Comparison of ENCODE assay signal across 23 mouse cellular contexts in genomic region chr13:89371253-89371652, GRCm38 (mm10).
"Had no signal": no experiment of that assay in that cellular context is flagged by ENCODE, and none has a peak within 500 bp of the region (broad histone marks: within the 10 kb centered on the region; RNA-seq: fewer than 3 reads in every experiment).

No protein-coding gene starts in this region.

- H3K4me1 ChIP-seq: heart, embryonic 13.5 days; heart, embryonic 15.5 days; hindbrain, embryonic 15.5 days; kidney, embryonic 15.5 days; limb, embryonic 13.5 days; limb, embryonic 15.5 days had no signal

- DNase-seq: forebrain, postnatal 0 days; gastrocnemius, postnatal 14 days; gastrocnemius, postnatal 36 days; heart, adult 11 months; heart, adult 2 months; heart, postnatal 14 days; heart, postnatal 36 days; kidney, adult 11 months; kidney, adult 2 months; kidney, adult 9 months; kidney, postnatal 14 days; kidney, postnatal 36 days; left cerebral cortex, postnatal 4 days had no signal

- H3K27ac ChIP-seq: forebrain, embryonic 15.5 days; heart, adult 2 months; heart, embryonic 13.5 days; heart, embryonic 15.5 days; hindbrain, embryonic 15.5 days; kidney, embryonic 15.5 days; kidney, postnatal 0 days; limb, embryonic 13.5 days; limb, embryonic 15.5 days had no signal

- H3K4me3 ChIP-seq: forebrain, embryonic 15.5 days; heart, adult 2 months; heart, embryonic 13.5 days; heart, embryonic 15.5 days; hindbrain, embryonic 15.5 days; kidney, embryonic 15.5 days; limb, embryonic 13.5 days; limb, embryonic 15.5 days had no signal

- H3K9me3 ChIP-seq: forebrain, embryonic 15.5 days; heart, embryonic 13.5 days; heart, embryonic 15.5 days; hindbrain, embryonic 15.5 days; kidney, embryonic 15.5 days; limb, embryonic 13.5 days; limb, embryonic 15.5 days had no signal

- H3K36me3 ChIP-seq: forebrain, embryonic 15.5 days; heart, embryonic 13.5 days; heart, embryonic 15.5 days; hindbrain, embryonic 15.5 days; kidney, embryonic 15.5 days; limb, embryonic 13.5 days; limb, embryonic 15.5 days had no signal

- H3K27me3 ChIP-seq: forebrain, embryonic 15.5 days; heart, embryonic 13.5 days; heart, embryonic 15.5 days; hindbrain, embryonic 15.5 days; kidney, embryonic 15.5 days; limb, embryonic 13.5 days; limb, embryonic 15.5 days had no signal

- H3K4me2 ChIP-seq: forebrain, embryonic 15.5 days; heart, embryonic 11.5 days; heart, embryonic 13.5 days; heart, embryonic 15.5 days; hindbrain, embryonic 15.5 days; kidney, embryonic 15.5 days; limb, embryonic 13.5 days; limb, embryonic 15.5 days had no signal

- H3K9ac ChIP-seq: forebrain, embryonic 15.5 days; forebrain, postnatal 0 days; heart, embryonic 13.5 days; heart, embryonic 15.5 days; hindbrain, embryonic 15.5 days; kidney, embryonic 15.5 days; limb, embryonic 13.5 days; limb, embryonic 15.5 days had no signal

- ATAC-seq: forebrain, embryonic 15.5 days; forebrain, postnatal 0 days; intestine, embryonic 16.5 days had no signal
